Mouse (Mus musculus) adrenal gland, postnatal 4 days (tissue): ENCODE results near the gene Sun2. TPM values are rescaled to one million over a fixed set of nuclear protein-coding genes. Genes with fewer than 3 reads are reported as not detected.

Source experiments
- DNase-seq, 2 experiments: peaks; one replicate each; pipeline ENCODE4 v3.0.0; 2021 to 2022; ENCODE audit warnings: low spot score in 2 of 2, mixed read lengths in 2 of 2
- total RNA-seq, 2 experiments: library from RNA; stranded (reverse); gene quantifications; 2 replicates each; pipeline ENCODE4 v1.2.3; 2021

Gene Sun2
- total RNA-seq, 2 experiments from 2014 or later = 53.3 to 56.7 TPM

DNA sequence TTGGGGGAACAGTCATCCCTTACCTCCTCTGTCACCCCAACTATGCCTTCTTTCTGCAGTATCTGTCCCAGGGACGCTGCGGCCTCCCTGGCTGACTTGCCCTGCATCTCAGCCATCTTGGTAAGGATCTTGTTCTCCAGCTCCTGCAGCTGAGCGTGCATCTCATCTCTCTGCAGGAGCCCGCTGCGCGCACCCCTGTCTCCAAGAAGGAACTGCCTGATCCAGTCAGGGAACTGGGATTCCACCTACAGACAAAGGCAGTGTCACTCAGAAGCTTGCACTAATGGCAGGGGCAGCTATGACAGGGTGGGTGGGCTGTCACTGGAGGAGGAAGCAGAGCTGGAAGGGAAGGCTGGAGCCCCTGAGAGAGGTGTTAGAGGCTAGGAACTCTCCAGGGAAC is 14.5 kb downstream of the Sun2 start:
- no peak for DNase-seq

- no peak for DNase-seq
Measured at GRCm38 (mm10) chr15:79725190-79725789, 17.0 kb downstream of the Sun2 start.

DNA sequence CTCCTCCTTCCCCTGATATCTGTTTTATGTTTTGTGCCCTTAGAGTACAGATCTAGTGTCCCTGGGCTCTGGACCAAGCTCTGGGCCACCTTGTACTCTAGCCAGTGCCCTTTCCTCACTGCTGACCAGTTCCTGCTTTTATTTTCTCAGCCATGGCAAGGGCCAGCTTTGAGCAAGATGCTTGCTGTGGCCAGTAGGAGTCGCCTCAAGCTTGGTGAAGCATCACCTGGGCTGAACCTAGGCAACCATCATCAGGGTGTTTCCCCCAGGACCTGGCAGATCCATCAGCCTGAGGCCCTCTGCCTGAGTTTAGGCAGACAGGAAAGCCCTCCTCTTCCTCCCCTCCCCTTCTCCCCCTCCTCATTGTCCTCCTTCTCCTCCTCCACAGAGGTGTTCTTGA is 18.9 kb downstream of the Sun2 start:
- DNase-seq = no peak

GRCm38 (mm10) chr15:79720796-79721195 is 21.5 kb downstream of the Sun2 start:
- no peak for DNase-seq

- DNase-seq = no peak
Measured at GRCm38 (mm10) chr15:79720267-79720666, 22.1 kb downstream of the Sun2 start.

GRCm38 (mm10) chr15:79716710-79717109 is 25.6 kb downstream of the Sun2 start:
- DNase-seq = no peak

DNA sequence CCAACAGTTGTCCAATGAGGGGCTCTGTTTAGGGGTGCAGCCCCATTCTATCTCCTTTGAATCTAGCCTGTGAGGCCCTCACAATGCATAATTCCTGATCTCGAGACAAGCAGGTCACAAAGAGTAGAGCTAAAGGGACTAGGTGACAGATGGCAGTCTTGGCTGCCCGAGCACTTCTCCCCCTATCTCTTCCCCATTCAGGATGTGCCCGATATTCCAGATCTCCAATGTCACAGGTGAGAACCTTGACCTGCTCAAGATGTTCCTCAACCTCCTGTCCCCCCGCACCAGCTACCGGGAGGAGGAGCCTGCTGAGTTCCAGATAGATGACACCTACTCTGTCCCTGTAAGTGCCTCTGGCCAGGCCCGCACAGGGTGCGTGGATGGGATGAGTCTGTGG is 26.7 kb downstream of the Sun2 start:
- DNase-seq = no peak

GRCm38 (mm10) chr15:79708229-79708822 is 34.0 kb downstream of the Sun2 start:
- DNase-seq = no peak

DNA sequence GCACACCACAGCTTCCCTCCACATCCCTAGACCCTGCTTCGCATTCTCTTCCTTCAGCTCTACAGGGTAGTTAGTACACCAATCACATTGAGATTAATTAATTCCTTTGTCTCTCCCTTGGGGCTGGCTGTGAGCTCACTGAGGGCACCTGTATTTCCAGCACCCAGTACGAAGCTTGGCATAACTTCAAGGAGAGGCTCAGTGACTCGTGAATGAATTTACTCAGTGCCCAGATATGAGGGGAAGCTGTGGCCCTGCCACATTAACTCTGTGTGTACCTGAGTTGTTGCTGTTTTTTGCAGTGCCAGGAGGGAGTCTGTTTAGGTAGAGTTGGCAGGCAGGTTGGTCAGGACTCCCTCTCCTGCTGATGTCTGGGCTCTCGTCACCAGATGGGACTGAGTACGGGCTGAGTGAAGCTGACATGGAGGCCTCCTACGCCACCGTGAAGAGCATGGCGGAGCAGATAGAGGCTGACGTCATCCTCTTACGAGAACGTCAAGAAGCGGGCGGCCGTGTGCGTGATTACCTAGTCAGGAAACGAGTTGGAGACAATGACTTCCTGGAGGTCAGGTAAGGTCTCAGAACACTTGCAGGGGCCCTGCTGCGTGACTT is 35.6 kb downstream of the Sun2 start:
- no peak for DNase-seq

DNA sequence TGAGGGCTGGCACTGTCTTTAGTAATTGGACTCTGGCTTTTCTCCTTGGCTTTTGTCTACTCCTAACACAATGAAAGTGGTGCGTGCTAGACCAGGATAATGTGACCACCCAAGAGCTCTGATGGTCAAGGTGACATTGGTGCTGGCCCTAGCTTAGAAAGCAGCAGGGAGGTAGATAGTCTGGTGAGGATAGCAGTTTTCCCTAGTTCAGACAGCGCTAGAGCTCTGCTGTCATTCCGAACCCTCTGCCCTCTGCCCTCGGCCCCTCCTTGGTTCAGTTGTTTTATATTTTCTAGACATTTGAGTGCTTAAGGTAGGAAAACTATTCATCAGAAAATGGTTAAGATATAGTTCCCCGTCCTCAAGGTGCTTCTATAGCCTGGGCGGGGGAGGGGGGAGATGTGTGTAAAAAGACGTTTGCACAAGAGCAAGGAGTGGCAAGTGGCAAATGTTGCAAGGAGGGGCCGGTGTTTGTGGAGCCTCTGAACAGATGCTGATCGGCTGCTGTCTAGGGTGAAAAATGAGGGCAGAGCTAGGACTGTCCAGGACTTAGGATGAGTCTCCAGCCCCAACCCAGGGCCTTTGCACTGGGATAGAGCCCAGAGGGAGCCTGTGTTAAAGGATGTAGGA is 44.7 kb downstream of the Sun2 start:
- no peak for DNase-seq

GRCm38 (mm10) chr15:79697011-79697410 is 45.3 kb downstream of the Sun2 start:
- DNase-seq = no peak

- DNase-seq = no peak
Measured at GRCm38 (mm10) chr15:79696508-79696907, 45.8 kb downstream of the Sun2 start.

DNA sequence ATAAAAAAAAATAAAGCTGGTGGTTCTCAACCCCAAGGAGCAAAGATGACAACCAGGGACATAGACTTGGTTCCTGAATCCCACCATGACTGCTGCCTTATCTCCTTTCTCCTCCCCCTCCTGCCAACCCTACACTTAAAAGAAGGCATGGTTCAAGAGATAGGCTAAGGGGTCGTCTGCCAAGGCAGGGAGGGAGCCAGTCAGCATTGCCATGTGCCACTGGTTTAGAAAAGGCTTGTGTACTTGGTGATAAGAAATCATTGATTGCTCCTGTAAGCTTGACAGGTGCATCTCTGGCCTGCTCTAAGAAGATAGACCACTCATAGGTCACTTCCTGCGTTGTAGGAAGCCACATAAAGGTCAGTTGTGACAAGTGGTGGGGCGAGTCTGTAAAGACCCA is 46.8 kb downstream of the Sun2 start:
- DNase-seq = no peak

DNA sequence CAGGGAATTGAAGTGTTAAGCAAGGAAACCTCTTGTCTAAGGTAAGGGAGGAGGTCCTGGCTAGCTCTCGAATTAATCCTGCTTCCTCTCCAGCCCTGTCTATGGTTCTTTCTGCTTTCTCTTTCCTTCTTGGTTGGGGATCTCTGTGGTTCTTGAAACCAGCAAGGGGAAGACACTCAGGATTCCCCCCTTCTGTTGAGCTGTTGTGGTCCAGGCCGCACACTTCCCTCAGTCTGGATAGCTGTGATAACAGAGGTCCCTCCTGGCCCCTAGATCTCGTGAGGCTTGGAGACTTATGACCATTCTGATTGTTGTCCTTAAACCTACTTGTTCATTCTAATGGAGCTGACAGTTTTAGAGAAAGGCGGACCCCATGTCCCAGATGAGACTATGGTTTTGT is 47.8 kb downstream of the Sun2 start:
- no peak for DNase-seq

- no peak for DNase-seq
Measured at GRCm38 (mm10) chr15:79693740-79694139, 48.6 kb downstream of the Sun2 start.

- no peak for DNase-seq
Measured at GRCm38 (mm10) chr15:79692334-79692733, 50.0 kb downstream of the Sun2 start.

DNA sequence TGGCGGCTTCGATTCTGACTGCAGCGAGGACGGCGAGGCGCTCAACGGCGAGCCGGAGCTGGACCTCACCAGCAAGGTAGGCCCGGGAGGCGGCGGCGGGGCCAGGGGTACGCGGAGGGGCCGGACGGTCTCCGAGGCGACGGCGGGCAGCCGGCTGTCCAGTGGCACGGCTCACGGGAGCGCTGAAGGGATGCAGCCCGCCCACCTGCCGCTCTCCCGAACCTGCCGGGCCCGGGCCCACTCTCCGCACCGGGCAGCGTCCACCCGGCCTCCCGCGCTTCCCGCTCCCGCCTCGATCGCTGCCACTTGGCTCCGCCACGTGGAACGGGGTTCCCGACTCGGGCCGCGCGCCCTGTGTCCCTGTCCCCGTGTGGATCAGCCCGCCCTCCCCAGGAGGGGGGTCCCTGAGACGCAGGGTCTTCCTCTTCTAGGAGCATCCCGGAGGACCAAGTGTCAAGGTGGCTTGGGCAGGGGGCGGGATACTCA is 51.3 kb downstream of the Sun2 start:
- DNase-seq = peak in 1 of 2 experiments; percentile 33

- peak; percentile 83 to 93 for DNase-seq
Measured at GRCm38 (mm10) chr15:79690426-79691022, 51.8 kb downstream of the Sun2 start, which contains the start of gene Gtpbp1. Gtpbp1 (plus strand) TSS chr15:79690845.

- DNase-seq = no peak
Measured at GRCm38 (mm10) chr15:79689662-79690425, 52.5 kb downstream of the Sun2 start.

- no peak for DNase-seq
Measured at GRCm38 (mm10) chr15:79688268-79688956, 53.9 kb downstream of the Sun2 start.
